Mouse (Mus musculus) lung, adult 2 months (tissue): ENCODE data around the gene Cd40. TPM values are rescaled to one million over a fixed set of nuclear protein-coding genes. Genes with fewer than 3 reads are reported as not detected.

Source experiments
- DNase-seq: peaks from one replicate; pipeline ENCODE4 v3.0.0; 2022
- H3K4me1 ChIP-seq: fragments of 200-500 bp; 2 replicates; pipeline ENCODE4 v1.6.1; 2011; ENCODE audit warnings: low read length; ENCODE audit not compliant: control insufficient read depth, insufficient read depth
- H3K4me3 ChIP-seq: fragments of 200-500 bp; replicated peaks from 2 replicates; pipeline ENCODE3; 2011; ENCODE audit warnings: low read depth, mild to moderate bottlenecking, control low read depth, low read length; ENCODE audit errors: extremely low read depth
- CTCF ChIP-seq: fragments of 200-500 bp; IDR thresholded peaks from 2 replicates; pipeline ENCODE4 v1.5.1; 2011; ENCODE audit warnings: mild to moderate bottlenecking, low read length, control low read depth; ENCODE audit not compliant: insufficient read depth
- POLR2A ChIP-seq: fragments of 200-500 bp; IDR thresholded peaks from 2 replicates; pipeline ENCODE4 v1.6.1; 2011; ENCODE audit warnings: low read depth, mild to moderate bottlenecking, control low read depth, low read length, borderline replicate concordance; ENCODE audit errors: extremely low read depth
- WGBS: fragments of 180-500 bp; shearing (Covaris S2); methylation state at CpG from one replicate; pipeline ENCODE4 v1.1.7; 2018; 5-methylcytosine and 5-hydroxymethylcytosine counted together
- polyA plus RNA-seq: library from polyadenylated mRNA; depleted of rRNA; stranded (reverse); fragments of >200 nt; gene quantifications from 2 replicates; pipeline ENCODE4 v1.2.3, GENCODE M21; 2012

The Cd40 gene
- polyA plus RNA-seq, 1 experiment, result 51.7 TPM

DNA sequence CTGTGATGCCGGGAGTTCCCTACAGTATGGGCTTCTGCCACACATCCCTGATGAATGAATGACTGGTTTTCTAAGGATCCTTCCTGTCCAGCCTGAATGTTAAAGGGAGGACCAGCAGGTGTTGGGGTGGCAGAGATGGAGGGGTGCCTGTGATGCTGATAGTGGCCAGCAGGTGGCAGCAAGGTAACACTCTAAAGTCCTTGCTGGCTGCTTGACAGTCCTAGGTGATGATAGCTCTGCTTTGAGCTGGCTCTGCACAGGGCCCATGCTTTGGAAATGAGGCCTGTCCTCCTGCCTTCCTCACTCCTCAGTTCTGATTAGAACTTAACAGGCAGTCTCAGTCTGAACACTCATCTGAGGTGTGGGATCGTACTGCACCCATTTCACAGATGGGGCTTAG, 19.5 kb downstream of the Cd40 start:
- Histone ChIP-seq H3K4me1 (no peaks in the 10 kb centered on the region), H3K4me3 (no peak overlapping the region)
- DNase-seq, result peak; percentile 75
- TF ChIP-seq POLR2A, result no peak
- TF ChIP-seq CTCF, result peak; percentile 99
- 38% methylated on average over 2 of the region's 2 CpGs for WGBS

GRCm38 (mm10) chr2:165077055-165077454, 21.6 kb downstream of the Cd40 start:
- 9% methylated on average over 9 of the region's 9 CpGs for WGBS
- Histone ChIP-seq H3K4me3 (no peak overlapping the region), H3K4me1 (no peaks in the 10 kb centered on the region)
- DNase-seq, result no peak
- no peak for TF ChIP-seq CTCF
- no peak for TF ChIP-seq POLR2A

GRCm38 (mm10) chr2:165078045-165078444, 22.6 kb downstream of the Cd40 start:
- no peak for TF ChIP-seq POLR2A
- no peak for TF ChIP-seq CTCF
- 49% methylated on average over 8 of the region's 8 CpGs for WGBS
- DNase-seq, result no peak
- H3K4me3 ChIP-seq, result no peak overlapping the region
- no peaks in the 10 kb centered on the region for H3K4me1 ChIP-seq

DNA sequence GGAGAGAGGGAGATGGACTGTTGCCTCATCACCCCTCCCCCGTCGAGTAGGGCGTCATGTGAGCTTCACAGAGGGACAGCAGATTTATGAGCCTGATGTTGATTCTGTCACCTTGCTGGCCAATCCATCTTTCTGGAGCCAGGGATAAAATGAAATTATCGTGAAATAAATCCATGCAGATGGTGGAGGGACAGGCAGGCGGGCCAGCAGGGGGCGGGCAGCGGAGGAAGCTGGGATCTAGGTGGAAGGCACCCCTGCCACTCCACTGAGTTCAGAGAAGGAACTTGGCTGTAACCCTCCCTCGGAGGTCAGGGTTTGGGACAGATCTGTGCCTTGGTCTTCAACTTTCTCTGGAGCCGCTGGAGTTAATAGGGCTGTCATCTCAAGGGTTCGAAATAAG, 23.2 kb downstream of the Cd40 start:
- TF ChIP-seq CTCF (no peak), POLR2A (no peak)
- Histone ChIP-seq H3K4me1 (no peaks in the 10 kb centered on the region), H3K4me3 (no peak overlapping the region)
- WGBS, result 20% methylated on average over 10 of the region's 10 CpGs
- no peak for DNase-seq

GRCm38 (mm10) chr2:165080657-165081056, 25.2 kb downstream of the Cd40 start:
- H3K4me1 ChIP-seq, result no peaks in the 10 kb centered on the region
- TF ChIP-seq CTCF, result no peak
- TF ChIP-seq POLR2A, result no peak
- 23% methylated on average over 9 of the region's 9 CpGs for WGBS
- no peak overlapping the region for H3K4me3 ChIP-seq
- no peak for DNase-seq

- DNase-seq, result no peak
- TF ChIP-seq POLR2A, result no peak
- no peak for TF ChIP-seq CTCF
- H3K4me3 ChIP-seq, result no peak overlapping the region
- 23% methylated on average over 7 of the region's 7 CpGs for WGBS
- H3K4me1 ChIP-seq, result no peaks in the 10 kb centered on the region
Measured at GRCm38 (mm10) chr2:165081257-165081656, 25.8 kb downstream of the Cd40 start.

DNA sequence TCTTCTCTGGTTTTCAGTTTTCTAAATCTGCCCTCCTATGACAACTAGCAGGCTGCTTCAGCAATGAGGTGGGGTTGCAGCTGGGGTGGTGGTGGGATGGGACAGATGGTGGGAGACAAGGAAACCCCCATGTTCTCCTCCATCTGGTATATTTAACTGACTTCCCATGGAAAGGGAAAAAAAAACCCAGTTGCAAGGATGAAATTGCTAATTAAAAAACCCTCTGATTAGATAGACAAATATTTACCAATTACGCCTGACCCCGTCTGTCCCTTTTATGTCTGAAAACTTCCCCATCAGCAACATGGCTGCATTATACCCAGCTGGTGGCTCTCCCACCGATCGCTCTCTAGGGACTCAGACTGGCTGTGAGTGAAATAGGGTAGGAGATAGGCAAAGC, 31.2 kb downstream of the Cd40 start:
- no peaks in the 10 kb centered on the region for H3K4me1 ChIP-seq
- DNase-seq, result no peak
- no peak overlapping the region for H3K4me3 ChIP-seq
- TF ChIP-seq CTCF (no peak), POLR2A (no peak)
- 70% methylated on average over 4 of the region's 4 CpGs for WGBS

- no peak for DNase-seq
- Histone ChIP-seq H3K4me3 (no peak overlapping the region), H3K4me1 (no peaks in the 10 kb centered on the region)
- 45% methylated on average over 14 of the region's 14 CpGs for WGBS
- TF ChIP-seq POLR2A, result no peak
- TF ChIP-seq CTCF, result no peak
Measured at GRCm38 (mm10) chr2:165089470-165089869, 34.0 kb downstream of the Cd40 start.

- 80% methylated on average over 2 of the region's 2 CpGs for WGBS
- H3K4me3 ChIP-seq, result no peak within 1 kb of the TSS
- DNase-seq, result no peak
- TF ChIP-seq CTCF, result no peak
- no peak for TF ChIP-seq POLR2A
- H3K4me1 ChIP-seq, result no peaks in the 10 kb centered on the region
Measured at GRCm38 (mm10) chr2:165090650-165091049, 35.2 kb downstream of the Cd40 start, which contains the start of gene 1700025C18Rik. Gene 1700025C18Rik (minus strand): TSS chr2:165090750.

- Histone ChIP-seq H3K4me1 (no peaks in the 10 kb centered on the region), H3K4me3 (no peak overlapping the region)
- no peak for DNase-seq
- TF ChIP-seq POLR2A, result no peak
- no peak for TF ChIP-seq CTCF
- WGBS, result 62% methylated on average over 8 of the region's 8 CpGs
Measured at GRCm38 (mm10) chr2:165091433-165091965, 36.1 kb downstream of the Cd40 start.
